Mouse (Mus musculus): ENCODE results near the gene Dusp7. TPM values are rescaled to one million over a fixed set of nuclear protein-coding genes. Genes with fewer than 3 reads are reported as not detected.
A peak's percentile ranks its signal among the peaks of the same experiment; 100 is the strongest.

Dusp7 gene
- total RNA-seq, 2 experiments from 2014 or later: 13.0 to 46.2 TPM

GRCm38 (mm10) chr9:106353779-106354178 is 14.7 kb upstream of the Dusp7 start:
- ATAC-seq (replicated peaks; ENCODE audit: poor library complexity, severe bottlenecking): no peak

- no peak for ATAC-seq (replicated peaks; ENCODE audit: poor library complexity, severe bottlenecking)
Measured at GRCm38 (mm10) chr9:106354810-106355209, 13.6 kb upstream of the Dusp7 start.

- ATAC-seq (replicated peaks; ENCODE audit: poor library complexity, severe bottlenecking): no peak
Measured at GRCm38 (mm10) chr9:106355217-106355974, 13.0 kb upstream of the Dusp7 start.

DNA sequence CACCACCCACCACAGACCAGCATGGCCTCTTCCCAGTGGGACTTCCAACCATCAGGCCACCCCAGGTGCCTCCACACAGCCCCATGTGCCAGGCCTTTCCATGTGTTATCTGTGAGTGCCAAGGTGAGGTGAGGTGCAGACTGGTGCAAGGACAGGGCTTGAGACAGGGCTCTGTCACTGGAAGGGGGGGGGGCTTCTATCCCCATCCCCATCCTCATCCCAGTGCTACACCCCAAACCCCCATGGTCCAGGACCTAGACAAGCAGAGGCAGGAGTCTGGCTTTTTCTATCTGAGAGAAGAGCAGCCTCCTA is 12.5 kb upstream of the Dusp7 start:
- no peak for ATAC-seq (replicated peaks; ENCODE audit: poor library complexity, severe bottlenecking)

- ATAC-seq (replicated peaks; ENCODE audit: poor library complexity, severe bottlenecking): peak; percentile 34; the same call in 1 of the 2 replicates
Measured at GRCm38 (mm10) chr9:106356323-106356844, 12.0 kb upstream of the Dusp7 start.

- ATAC-seq (replicated peaks; ENCODE audit: poor library complexity, severe bottlenecking): no peak
Measured at GRCm38 (mm10) chr9:106357167-106357566, 11.3 kb upstream of the Dusp7 start.

- ATAC-seq (replicated peaks; ENCODE audit: poor library complexity, severe bottlenecking): no peak
Measured at GRCm38 (mm10) chr9:106359297-106359696, 9.1 kb upstream of the Dusp7 start.

- ATAC-seq (replicated peaks; ENCODE audit: poor library complexity, severe bottlenecking): no peak
Measured at GRCm38 (mm10) chr9:106361140-106361539, 7.3 kb upstream of the Dusp7 start.

- peak; percentile 16; the same call in 1 of the 2 replicates for ATAC-seq (replicated peaks; ENCODE audit: poor library complexity, severe bottlenecking)
Measured at GRCm38 (mm10) chr9:106365333-106365732, 3.1 kb upstream of the Dusp7 start.

DNA sequence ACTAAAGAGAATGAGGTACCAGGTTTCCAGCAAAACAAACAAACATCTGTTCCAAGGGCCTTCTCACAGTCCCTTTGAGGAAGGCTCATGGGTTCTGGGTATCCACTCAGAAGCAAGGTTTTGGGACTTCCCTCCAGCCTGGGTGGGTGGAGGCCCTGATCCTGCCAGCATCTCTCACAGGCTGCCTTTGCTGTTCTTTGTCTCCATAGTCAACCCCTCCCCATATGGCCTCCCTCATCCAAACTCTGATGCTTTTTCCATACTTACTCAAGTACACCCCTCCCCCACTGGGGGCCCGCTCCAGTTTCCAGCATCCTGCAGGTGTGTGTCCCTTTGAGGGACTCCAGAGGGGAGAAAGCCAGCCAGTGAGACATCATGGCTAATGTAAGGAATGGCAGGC is 2.2 kb upstream of the Dusp7 start:
- no peak for ATAC-seq (replicated peaks; ENCODE audit: poor library complexity, severe bottlenecking)

DNA sequence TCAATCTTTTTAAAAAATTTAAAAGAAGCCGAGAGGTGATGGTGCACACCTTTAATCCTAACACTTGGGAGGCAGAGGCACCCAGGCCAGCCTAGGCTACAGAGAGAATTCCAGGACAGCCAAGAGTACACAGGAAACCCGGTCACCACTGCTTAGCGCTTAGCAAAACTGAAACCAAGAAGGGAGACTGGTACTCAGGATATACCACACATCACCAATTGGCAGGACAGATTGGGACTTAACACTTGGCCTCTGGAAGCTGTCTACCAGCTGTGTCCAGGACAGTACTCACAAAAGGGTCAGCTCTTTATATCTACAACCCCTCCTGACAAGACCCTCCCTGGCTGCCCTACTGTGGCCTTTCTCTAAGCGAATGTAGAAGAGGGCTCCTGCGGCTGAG is 1.4 kb upstream of the Dusp7 start:
- ATAC-seq (replicated peaks; ENCODE audit: poor library complexity, severe bottlenecking): no peak

DNA sequence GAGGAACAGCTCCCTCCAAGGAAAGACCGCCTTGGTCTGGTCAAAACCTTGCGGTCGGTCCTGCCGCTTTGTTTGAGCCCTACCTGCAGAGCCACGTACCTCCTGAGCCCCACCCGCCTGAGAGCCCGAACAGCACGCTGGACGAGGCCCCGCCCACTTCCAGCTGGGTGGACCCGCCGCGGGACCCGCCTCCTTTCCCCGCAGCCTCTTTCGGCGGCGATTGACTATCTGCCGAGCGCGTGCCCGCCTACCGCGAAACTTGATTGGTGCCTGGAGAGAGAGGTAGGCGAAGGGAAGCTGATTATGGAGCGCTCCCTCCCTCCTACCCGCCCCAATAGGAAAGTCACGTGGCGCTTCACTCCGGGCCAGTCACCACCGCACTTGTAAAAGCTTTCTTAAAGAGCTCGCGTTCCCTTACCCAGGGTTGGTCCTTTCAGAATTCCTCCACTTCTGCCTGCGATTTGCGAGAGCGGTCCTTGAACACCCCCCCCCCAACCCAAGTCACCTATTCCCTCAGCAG is 780 bp upstream of the Dusp7 start:
- peak; percentile 78 for ATAC-seq (replicated peaks; ENCODE audit: poor library complexity, severe bottlenecking)

GRCm38 (mm10) chr9:106368831-106369501 is 534 bp downstream of the Dusp7 start:
- ATAC-seq (replicated peaks; ENCODE audit: poor library complexity, severe bottlenecking): no peak

DNA sequence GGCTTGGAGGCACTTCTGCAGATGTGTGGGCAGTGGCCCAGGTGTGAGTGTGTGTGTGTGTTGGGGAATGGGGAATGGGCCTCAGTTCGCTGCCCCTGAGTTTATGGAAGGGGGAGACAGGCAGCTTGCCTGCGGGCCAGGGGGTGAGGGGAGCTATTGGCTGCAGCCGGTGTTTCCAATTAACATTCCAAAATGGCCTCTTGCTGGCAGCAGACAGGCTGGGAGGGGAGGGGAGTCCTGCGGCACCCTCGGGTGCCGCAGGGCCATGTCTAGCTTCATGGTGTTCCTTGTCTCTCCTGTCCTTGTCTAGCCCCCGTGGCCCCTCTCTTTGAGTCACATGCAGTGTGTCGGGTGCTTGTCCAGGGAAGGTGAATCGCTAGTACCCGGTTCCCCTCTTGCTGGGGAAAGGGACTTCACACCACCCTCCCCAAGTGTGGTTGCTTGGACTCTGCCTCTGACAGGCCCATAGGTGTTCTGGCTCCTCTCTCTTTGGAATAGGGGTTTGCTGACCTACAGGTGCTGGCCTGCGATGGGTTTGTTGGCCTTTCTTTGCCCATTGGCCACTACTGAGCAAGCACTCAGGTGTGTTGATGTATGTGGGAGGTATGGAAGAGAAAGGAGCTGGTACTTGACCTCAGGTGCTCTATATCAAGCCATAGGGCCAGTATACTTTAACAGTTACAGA is 1.5 kb downstream of the Dusp7 start:
- ATAC-seq (replicated peaks; ENCODE audit: poor library complexity, severe bottlenecking): no peak

- ATAC-seq (replicated peaks; ENCODE audit: poor library complexity, severe bottlenecking): no peak
Measured at GRCm38 (mm10) chr9:106370620-106371383, 2.4 kb downstream of the Dusp7 start.

- no peak for ATAC-seq (replicated peaks; ENCODE audit: poor library complexity, severe bottlenecking)
Measured at GRCm38 (mm10) chr9:106371384-106371671, 2.9 kb downstream of the Dusp7 start.

- peak; percentile 57 for ATAC-seq (replicated peaks; ENCODE audit: poor library complexity, severe bottlenecking)
Measured at GRCm38 (mm10) chr9:106371776-106372175, 3.3 kb downstream of the Dusp7 start.

GRCm38 (mm10) chr9:106372431-106373412 is 4.3 kb downstream of the Dusp7 start:
- ATAC-seq (replicated peaks; ENCODE audit: poor library complexity, severe bottlenecking): peak; percentile 28; the same call in 1 of the 2 replicates

- no peak for ATAC-seq (replicated peaks; ENCODE audit: poor library complexity, severe bottlenecking)
Measured at GRCm38 (mm10) chr9:106373973-106374372, 5.5 kb downstream of the Dusp7 start.

Data from granulocyte monocyte progenitor cell, adult 5-6 weeks (primary cell).